Mouse (Mus musculus) left cerebral cortex, postnatal 36 days (tissue): ENCODE data around the gene Gm20403. TPM values are rescaled to one million over a fixed set of nuclear protein-coding genes. Genes with fewer than 3 reads are reported as not detected.
"Not testable (repeated sequence)": the region's sequence is repeated elsewhere in the genome, so short reads cannot be mapped to it uniquely, and the experiment has no call there.

Experiments used
- DNase-seq, 2 experiments: peaks; one replicate each; pipeline ENCODE4 v3.0.0; 2021 to 2022; ENCODE audit warnings: low spot score in 2 of 2, mixed read lengths in 1 of 2
- intact Hi-C: fragments of 180-260 bp; cut with DNase I; formaldehyde crosslinking; loops from one replicate; pipeline ENCODE4 v1.15.1; 2025
- total RNA-seq, 2 experiments: library from RNA; stranded (reverse); gene quantifications; 2 replicates each; pipeline ENCODE4 v1.2.3; 2021

The Gm20403 gene
- total RNA-seq = not detected

- intact Hi-C loops = loop anchor here (10.0 kb wide), 1 partner anchor 121 kb away; the partner anchor contains the start of gene Cfl2
- DNase-seq = peak; percentile 39 to 41
These were observed at the start of gene Gm20403 for GRCm38 (mm10) chr12:54986052-54986717. TSS of gene Gm20403 (minus strand) at chr12:54986529.

GRCm38 (mm10) chr12:55027088-55027487 lies 40.8 kb upstream of the Gm20403 start:
- intact Hi-C loops = no loop called here
- no peak for DNase-seq

GRCm38 (mm10) chr12:55023284-55023683 lies 37.0 kb upstream of the Gm20403 start:
- DNase-seq = no peak
- intact Hi-C loops = no loop called here

GRCm38 (mm10) chr12:55019421-55019877 lies 33.1 kb upstream of the Gm20403 start:
- DNase-seq = no peak
- intact Hi-C loops = no loop called here

GRCm38 (mm10) chr12:55017119-55017721 lies 30.9 kb upstream of the Gm20403 start:
- no peak for DNase-seq
- intact Hi-C loops = no loop called here

- DNase-seq = no peak
- intact Hi-C loops = no loop called here
These were observed 30.2 kb upstream of the Gm20403 start for GRCm38 (mm10) chr12:55016339-55017118.

- DNase-seq = no peak
- intact Hi-C loops = no loop called here
These were observed 29.1 kb upstream of the Gm20403 start for GRCm38 (mm10) chr12:55015428-55015827.

GRCm38 (mm10) chr12:55013626-55014398 lies 27.5 kb upstream of the Gm20403 start, which contains the start of gene Baz1a:
TSS of gene Baz1a (minus strand) at chr12:55014348.
- DNase-seq = no peak
- intact Hi-C loops = no loop called here

- DNase-seq = no peak
- intact Hi-C loops = no loop called here
These were observed 26.7 kb upstream of the Gm20403 start for GRCm38 (mm10) chr12:55013031-55013430.

- intact Hi-C loops = loop anchor here (2.0 kb wide), 1 partner anchor 23 kb away; no protein-coding TSS in a partner anchor
These were observed 21.2 kb upstream of the Gm20403 start for GRCm38 (mm10) chr12:55007361-55008008.

GRCm38 (mm10) chr12:55006071-55006470 lies 19.7 kb upstream of the Gm20403 start:
- intact Hi-C loops = loop anchor here (2.0 kb wide), 1 partner anchor 21 kb away; no protein-coding TSS in a partner anchor
- no peak for DNase-seq

More at GRCm38 (mm10) chr12:55007361-55008008, 21.2 kb upstream of the Gm20403 start:
- peak; percentile 21 to 43 for DNase-seq

GRCm38 (mm10) chr12:55004396-55004795 lies 18.1 kb upstream of the Gm20403 start:
- intact Hi-C loops = no loop called here
- no peak for DNase-seq

GRCm38 (mm10) chr12:55003843-55004242 lies 17.5 kb upstream of the Gm20403 start:
- intact Hi-C loops = no loop called here
- DNase-seq = no peak

GRCm38 (mm10) chr12:55002532-55002931 lies 16.2 kb upstream of the Gm20403 start:
- intact Hi-C loops, DNase-seq: not testable (repeated sequence)

GRCm38 (mm10) chr12:54999016-54999690 lies 12.8 kb upstream of the Gm20403 start:
- no peak for DNase-seq
- intact Hi-C loops = no loop called here

GRCm38 (mm10) chr12:54998411-54998810 lies 12.1 kb upstream of the Gm20403 start:
- intact Hi-C loops = no loop called here

GRCm38 (mm10) chr12:54996979-54997474 lies 10.7 kb upstream of the Gm20403 start:
- DNase-seq = no peak
- intact Hi-C loops = no loop called here

More at GRCm38 (mm10) chr12:54998411-54998810, 12.1 kb upstream of the Gm20403 start:
- DNase-seq = no peak

- intact Hi-C loops = no loop called here
- no peak for DNase-seq
These were observed 9.6 kb upstream of the Gm20403 start for GRCm38 (mm10) chr12:54995965-54996364.
